Mouse (Mus musculus) G1E (cell line): Measurements from ENCODE around the gene Spen.

Experiments used
- CTCF ChIP-seq: IDR thresholded peaks from 2 replicates; pipeline ENCODE4 v1.5.1; 2012; ENCODE audit warnings: low read depth, low read length, inconsistent platforms, mixed read lengths
- GATA1 ChIP-seq: IDR thresholded peaks from 2 replicates; pipeline ENCODE4 v1.6.1; 2012; ENCODE audit warnings: borderline replicate concordance, low read length, inconsistent platforms, mixed read lengths
- TAL1 ChIP-seq: conservative IDR thresholded peaks from 2 replicates; pipeline ENCODE4 v1.6.1; 2012; ENCODE audit warnings: low read depth, low read length, inconsistent platforms, mixed read lengths

- TF ChIP-seq CTCF (no peak), GATA1 (no peak), TAL1 (no peak)
Observed at GRCm38 (mm10) chr4:141502723-141503122, 35.7 kb downstream of the Spen start.
